Mouse (Mus musculus): ENCODE measurements around the gene Mid1.

The Mid1 gene

GRCm38 (mm10) chrX:169685131-169685530, at the start of gene Mid1:
Gene Mid1 (plus strand): TSS chrX:169685199.
- no peak for DNase-seq (ENCODE audit: low read depth, low spot score)

DNA sequence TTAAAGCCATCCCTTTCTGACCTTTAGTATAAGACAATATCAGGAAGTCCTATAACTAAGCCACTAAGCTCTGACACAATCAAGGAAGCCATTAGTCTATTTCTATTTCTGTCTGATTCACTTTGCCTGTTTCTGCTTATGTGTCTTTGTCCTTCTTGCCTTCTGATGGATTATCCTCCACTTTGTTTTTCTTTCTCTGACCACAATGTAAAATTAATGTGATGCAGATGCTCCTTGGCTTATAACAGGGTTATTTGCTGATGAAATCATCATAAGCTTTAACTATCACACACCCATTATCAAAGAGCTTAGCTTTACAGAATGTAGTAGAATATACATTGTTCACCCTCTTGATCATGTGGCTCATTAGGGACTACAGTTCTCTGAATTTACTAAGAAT, 11.9 kb upstream of the Mid1 start:
- no peak for DNase-seq (ENCODE audit: low read depth, low spot score)

DNA sequence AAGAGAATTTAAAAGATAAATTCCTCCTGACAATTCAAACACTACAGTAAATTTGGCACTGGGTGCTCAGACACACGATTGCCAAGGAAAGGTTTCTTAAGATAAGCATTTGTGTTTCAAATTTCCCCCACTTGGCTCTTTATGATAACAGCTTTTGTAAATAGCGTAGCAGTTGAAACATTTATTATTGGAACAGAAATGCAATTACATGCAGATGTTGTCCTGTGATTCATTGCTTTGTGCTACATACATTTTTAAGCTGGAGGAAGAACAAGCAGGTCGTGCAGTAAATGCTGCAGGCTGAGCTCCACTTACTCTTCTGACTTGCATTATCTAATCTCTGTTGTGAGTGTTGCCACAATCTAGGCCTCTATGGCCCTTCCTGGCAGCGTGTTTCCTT, 8.7 kb upstream of the Mid1 start:
- no peak for DNase-seq (ENCODE audit: low read depth, low spot score)

DNA sequence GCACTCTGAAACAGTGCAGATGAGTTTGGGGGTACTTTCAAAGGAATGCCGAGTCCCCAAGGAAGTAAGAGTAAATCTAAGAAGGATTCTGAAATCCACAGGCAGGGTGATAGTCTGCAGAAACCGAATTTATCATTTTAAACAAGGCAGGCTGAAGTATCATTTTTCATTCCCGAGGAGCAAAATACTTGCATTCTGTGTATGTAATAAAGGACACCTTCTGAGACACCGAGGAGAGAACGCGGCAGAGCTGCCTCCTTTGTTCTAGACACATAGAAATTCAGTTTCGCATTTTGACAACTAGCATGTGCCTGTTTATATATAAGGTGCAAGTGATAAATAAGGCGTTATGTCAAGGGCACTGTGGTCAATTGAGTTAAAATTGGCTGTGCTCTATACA, 732 bp downstream of the Mid1 start:
- DNase-seq (ENCODE audit: low read depth, low spot score) = no peak

DNA sequence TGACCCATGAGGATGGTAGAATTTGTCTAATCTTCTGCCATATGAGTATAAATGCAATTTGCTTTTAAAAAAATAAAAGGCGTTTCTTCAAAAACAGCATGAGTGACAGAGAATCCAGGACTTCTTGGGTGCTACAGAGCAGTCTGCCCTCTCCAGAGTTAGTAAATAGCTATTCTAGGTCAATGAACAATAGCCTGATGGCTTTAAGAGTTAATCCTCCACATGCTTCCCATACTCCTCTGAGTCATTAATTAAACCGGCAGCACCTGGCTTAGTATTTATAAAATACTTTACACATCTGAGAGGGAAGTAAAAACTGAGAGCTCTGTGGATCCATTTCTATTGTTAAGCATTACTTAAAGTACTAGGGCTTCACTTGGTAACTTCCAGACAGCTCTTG, 6.2 kb downstream of the Mid1 start:
- DNase-seq (ENCODE audit: low read depth, low spot score) = no peak

DNA sequence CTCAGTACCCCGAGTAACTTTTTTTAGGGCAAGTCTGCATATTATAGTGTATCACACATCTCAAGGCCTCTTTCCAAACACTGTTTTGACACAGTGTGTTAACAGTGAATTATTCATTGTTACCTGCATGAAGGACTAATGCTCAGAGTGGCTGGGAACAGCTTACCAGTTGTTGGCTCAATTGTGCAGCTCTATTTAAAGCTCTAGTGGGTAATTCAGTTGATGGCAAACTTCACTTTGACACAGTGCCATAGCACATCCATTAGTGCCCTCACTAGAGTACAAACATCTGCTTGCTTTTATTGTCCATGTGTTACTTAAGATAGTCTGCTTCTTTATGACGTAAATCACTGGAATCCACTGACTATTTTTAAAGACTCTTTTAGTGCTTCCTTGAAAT, 6.7 kb downstream of the Mid1 start:
- DNase-seq (ENCODE audit: low read depth, low spot score) = no peak

DNA sequence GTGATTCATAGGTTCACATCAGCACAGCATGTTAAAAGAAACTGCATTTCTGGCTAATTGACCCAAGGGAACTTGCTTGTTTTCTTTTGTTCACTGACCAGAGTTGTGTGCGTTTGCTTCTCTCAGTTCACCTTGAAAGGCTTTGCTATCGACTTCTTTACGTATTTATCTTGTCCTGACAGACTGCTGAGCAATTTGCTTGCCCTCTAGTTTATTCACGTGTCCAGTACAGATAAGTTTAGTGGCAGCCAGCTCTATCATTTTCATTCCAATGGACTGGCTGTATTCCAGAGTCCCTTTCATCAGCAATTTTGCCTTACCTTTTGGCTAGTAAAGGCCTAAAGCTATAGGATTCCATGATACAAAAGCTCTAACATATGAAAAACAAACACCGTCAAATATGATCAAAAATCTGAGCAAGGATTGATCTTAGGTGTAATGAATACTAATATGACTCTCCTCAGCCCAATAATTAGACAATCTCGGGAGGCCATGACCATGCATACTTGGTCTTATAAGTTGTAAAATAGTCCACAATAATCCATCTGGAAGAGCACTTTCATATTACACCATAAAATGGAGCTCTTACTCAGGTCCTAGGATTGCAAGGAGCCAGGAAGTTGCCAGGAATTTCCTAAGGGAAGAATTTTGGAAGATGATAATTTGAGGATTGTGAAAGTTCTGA, 7.4 kb downstream of the Mid1 start:
- DNase-seq (ENCODE audit: low read depth, low spot score) = no peak

- no peak for DNase-seq (ENCODE audit: low read depth, low spot score)
These were observed 19.1 kb downstream of the Mid1 start for GRCm38 (mm10) chrX:169704016-169704602.

DNA sequence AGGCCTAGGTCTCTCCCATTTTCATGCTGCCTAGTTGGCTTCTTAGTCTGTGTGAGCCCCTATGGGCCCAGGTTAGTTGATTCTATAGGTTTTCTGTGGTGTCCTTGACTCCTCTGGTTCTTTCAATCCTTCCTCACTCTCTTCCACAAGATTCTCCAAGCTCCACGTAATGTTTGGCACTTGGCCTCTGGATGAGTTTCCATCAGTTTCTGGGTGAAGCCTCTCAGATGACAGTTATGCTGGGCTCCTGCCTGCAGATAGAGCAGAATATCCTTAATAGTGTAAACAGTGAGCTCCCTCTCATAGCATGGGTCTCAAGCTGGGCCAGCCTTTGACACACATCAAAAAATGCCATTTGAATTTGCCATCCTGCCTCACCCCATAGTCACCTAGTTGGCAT, 38.5 kb downstream of the Mid1 start:
- no peak for DNase-seq (ENCODE audit: low read depth, low spot score)

GRCm38 (mm10) chrX:169735387-169735969, 50.5 kb downstream of the Mid1 start:
- DNase-seq (ENCODE audit: low read depth, low spot score) = no peak

GRCm38 (mm10) chrX:169758001-169758400, 73.0 kb downstream of the Mid1 start:
- DNase-seq (ENCODE audit: low read depth, low spot score) = no peak

DNA sequence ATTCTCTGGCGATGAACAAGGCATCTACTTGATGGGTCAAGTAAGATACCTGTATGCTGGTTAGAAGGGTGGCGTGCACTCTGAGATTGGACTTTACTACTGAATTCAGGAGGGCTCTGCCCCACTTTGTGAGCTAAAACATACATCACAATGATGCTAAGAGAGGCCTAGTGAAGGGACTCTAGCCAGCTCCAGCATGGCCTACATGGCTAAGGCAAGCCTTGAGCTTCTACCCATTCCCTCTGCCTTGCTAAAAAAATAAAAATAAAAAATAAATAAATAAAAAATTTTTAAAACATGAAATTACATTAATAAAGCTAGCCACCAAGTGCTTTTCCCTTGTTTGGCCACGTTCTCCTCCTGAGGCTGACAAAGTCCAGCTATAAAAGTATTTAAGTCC, 94.5 kb downstream of the Mid1 start, which contains the start of gene 4933400A11Rik:
TSS of gene 4933400A11Rik (minus strand) at position 101 of the 400 bp plus-strand sequence.
- no peak for DNase-seq (ENCODE audit: low read depth, low spot score)

- DNase-seq (ENCODE audit: low read depth, low spot score) = no peak
These were observed 104.7 kb downstream of the Mid1 start for GRCm38 (mm10) chrX:169789702-169790101.

DNA sequence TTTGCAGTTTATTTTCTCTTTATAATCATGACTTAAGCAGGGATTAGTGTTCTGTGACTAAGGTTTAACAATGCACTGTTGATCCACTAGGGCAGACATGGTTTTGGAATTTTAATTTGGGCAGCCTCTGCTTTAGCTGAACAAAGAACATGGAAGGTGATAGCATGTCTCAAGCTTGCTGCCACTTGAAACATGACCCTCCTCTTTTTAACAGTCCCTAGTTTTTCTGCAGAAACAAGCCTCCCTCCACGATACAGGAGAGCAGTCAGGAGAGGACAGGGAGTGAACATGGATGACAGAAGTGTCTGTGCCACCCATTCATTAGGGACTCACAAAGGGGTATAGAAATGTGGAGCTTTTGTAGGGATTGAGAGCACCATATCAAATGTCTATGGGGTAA, 107.9 kb downstream of the Mid1 start:
- DNase-seq (ENCODE audit: low read depth, low spot score) = no peak

DNA sequence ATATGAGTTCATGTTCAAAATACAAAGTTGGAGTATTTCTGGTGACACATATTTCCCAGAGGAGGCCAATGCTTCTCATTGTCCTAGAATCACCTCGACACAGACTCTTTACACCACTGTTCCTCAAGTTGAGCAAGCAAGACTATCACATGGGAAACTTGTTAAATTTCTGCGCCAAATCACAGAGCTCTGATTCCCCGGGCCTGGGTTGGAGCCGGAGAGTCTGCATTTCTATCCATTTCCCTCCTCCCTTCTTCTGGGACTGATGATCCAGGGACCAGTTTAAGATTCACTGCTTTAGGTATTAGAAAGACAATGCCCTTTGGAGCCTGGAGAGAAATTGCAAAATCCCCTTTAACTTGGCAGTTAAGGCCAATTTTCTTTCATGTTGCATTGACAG, 109.4 kb downstream of the Mid1 start:
- DNase-seq (ENCODE audit: low read depth, low spot score) = no peak

DNA sequence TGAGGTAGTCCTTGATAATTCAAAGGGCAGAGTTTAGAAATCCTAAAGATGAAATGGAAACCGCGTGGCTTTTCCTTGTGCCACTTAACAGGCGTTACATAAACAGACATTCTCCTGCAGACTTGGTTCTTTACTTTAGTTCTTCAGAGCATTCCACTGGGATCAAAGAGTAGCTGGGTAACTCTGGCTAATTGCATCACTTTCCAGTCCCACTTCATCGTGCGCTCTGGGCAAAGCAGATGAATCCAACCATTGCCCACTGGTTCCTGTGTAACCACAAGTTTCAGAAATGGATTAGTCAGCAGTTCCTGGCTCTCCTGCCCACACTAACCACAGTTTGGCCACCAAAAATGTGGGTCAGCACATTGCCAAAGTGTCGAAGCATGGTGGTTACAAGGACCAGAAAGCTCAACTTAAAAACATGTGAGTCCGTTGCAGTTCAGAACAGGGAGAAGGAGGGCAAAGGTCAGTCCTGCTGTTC, 109.9 kb downstream of the Mid1 start:
- DNase-seq (ENCODE audit: low read depth, low spot score) = no peak

GRCm38 (mm10) chrX:169797148-169797547, 112.1 kb downstream of the Mid1 start:
- DNase-seq (ENCODE audit: low read depth, low spot score) = no peak

GRCm38 (mm10) chrX:169798987-169799680, 114.1 kb downstream of the Mid1 start:
- DNase-seq (ENCODE audit: low read depth, low spot score) = peak; percentile 35

DNA sequence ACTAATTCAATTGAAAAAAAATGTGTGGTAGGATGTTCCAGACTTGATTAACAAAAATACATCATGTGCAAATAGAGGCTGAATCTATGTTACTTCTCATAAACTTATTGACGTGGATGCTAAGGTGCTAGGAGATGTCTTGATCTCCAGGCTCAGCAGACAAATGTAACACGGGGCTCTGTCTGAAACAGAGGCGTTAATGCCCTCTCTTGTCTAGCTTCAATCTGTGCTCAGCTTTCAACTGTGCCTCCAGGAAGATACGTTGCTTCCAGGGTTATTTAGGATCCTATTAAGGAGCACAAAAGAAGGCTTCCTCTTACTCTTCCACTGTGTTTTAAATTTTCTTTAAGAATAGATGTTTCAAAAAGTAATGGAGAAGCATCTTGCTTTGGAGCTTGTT, 115.2 kb downstream of the Mid1 start:
- DNase-seq (ENCODE audit: low read depth, low spot score) = no peak

GRCm38 (mm10) chrX:169805791-169806190, 120.8 kb downstream of the Mid1 start:
- DNase-seq (ENCODE audit: low read depth, low spot score) = no peak

DNA sequence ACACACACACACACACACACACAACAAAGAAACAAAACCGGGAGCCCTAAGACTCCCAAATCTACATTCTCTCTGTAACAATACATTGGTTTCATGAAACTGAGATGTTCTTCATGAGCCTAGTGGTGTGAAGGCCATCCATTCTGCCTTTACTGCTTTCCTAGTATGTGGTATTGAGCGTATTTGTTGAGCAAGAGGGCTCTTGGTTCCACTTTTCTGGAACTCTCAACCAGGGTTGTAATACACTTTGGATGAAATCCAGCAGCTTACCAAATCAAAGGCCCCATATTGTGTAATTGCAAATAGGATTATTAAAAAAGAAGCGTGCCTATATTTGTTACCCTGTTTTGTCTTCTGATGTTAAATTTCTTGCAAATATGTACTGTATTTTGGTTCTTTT, 122.7 kb downstream of the Mid1 start:
- DNase-seq (ENCODE audit: low read depth, low spot score) = no peak

DNA sequence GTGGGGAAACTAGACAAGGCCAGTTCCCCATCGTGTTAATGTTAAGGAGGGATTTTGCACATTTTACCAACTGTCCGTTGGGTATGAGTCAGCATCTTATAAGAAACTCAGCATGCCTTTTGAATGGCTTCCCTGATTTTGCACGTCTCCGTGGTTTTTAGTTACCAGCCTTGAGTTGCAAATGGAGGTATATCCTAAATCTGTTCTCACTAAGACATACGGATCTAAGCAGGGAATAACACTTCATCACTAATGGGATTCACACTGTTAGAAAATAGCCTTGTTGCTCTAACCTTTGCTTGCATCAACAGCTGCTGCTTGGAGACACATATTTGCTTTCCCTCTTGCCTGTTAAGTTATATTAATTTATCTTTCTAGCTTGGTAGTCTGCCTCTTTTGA, 126.3 kb downstream of the Mid1 start:
- no peak for DNase-seq (ENCODE audit: low read depth, low spot score)
